Mouse (Mus musculus) G1E (cell line): ENCODE measurements around the gene Bhlhe41. TPM values are rescaled to one million over a fixed set of nuclear protein-coding genes. Genes with fewer than 3 reads are reported as not detected.

Source experiments
- ATAC-seq: 2 replicates; pipeline ENCODE4 v1.8.0; 2016; ENCODE audit warnings: mild to moderate bottlenecking; ENCODE audit not compliant: insufficient number of reproducible peaks, poor library complexity, low FRiP score, severe bottlenecking; ENCODE audit errors: extremely low read depth
- DNase-seq: peaks from one replicate; pipeline ENCODE4 v3.0.0; 2012; ENCODE audit warnings: low spot score
- H3K27me3 ChIP-seq: 2 replicates; pipeline ENCODE4 v1.6.1; 2012; ENCODE audit warnings: mild to moderate bottlenecking, low read length, inconsistent platforms; ENCODE audit not compliant: insufficient read depth
- H3K36me3 ChIP-seq: replicated peaks from 2 replicates; pipeline ENCODE3; 2012; ENCODE audit warnings: mild to moderate bottlenecking, inconsistent platforms
- H3K4me1 ChIP-seq: 2 replicates; pipeline ENCODE4 v1.6.1; 2012; ENCODE audit warnings: low read depth, low read length, inconsistent platforms, mixed read lengths; ENCODE audit not compliant: insufficient read depth
- H3K4me3 ChIP-seq: 2 replicates; pipeline ENCODE4 v1.5.1; 2012; ENCODE audit warnings: low read depth, mild to moderate bottlenecking, inconsistent platforms, low read length, moderate library complexity, mixed read lengths
- H3K9me3 ChIP-seq: replicated peaks from 2 replicates; pipeline ENCODE4 v1.6.1; 2012; ENCODE audit warnings: inconsistent platforms
- CTCF ChIP-seq: IDR thresholded peaks from 2 replicates; pipeline ENCODE4 v1.5.1; 2012; ENCODE audit warnings: low read depth, low read length, inconsistent platforms, mixed read lengths
- GATA1 ChIP-seq: IDR thresholded peaks from 2 replicates; pipeline ENCODE4 v1.6.1; 2012; ENCODE audit warnings: borderline replicate concordance, low read length, inconsistent platforms, mixed read lengths
- GATA2 ChIP-seq: IDR thresholded peaks from 2 replicates; pipeline ENCODE4 v1.6.1; 2012; ENCODE audit warnings: low read depth, low read length, inconsistent platforms, borderline replicate concordance
- POLR2AphosphoS5 ChIP-seq: IDR thresholded peaks from 2 replicates; pipeline ENCODE4 v1.6.1; 2012; ENCODE audit warnings: low read depth, low read length, inconsistent platforms; ENCODE audit not compliant: insufficient replicate concordance
- TAL1 ChIP-seq: conservative IDR thresholded peaks from 2 replicates; pipeline ENCODE4 v1.6.1; 2012; ENCODE audit warnings: low read depth, low read length, inconsistent platforms, mixed read lengths
- polyA plus RNA-seq: library from polyadenylated mRNA; stranded (reverse); fragments of >175 nt; gene quantifications from 2 replicates; pipeline ENCODE4 v1.2.3, GENCODE M21; 2012
- total RNA-seq, 2 experiments: library from RNA; stranded (forward) in 1 of 2; stranded (reverse) in 1 of 2; fragments of 200-1000 nt in 1 of 2; fragments of >200 nt in 1 of 2; fragmentation: Nextera tagmentation in 1 of 2; gene quantifications; 2 replicates each; pipeline ENCODE4 v1.2.3; 2014 to 2017

The Bhlhe41 gene
- total and polyA plus RNA-seq, 3 experiments = 0.11 TPM; not detected in 2

- Histone ChIP-seq H3K27me3 (no peaks in the 10 kb centered on the region; the same call in 1 of the 2 replicates), H3K9me3 (peaks cover 66% of the 10 kb centered on the region), H3K36me3 (no peaks in the 10 kb centered on the region), H3K4me1 (no peaks in the 10 kb centered on the region), H3K4me3 (peak overlapping the region; percentile 20; the same call in 1 of the 2 replicates)
- no peak for TF ChIP-seq CTCF
- no peak for TF ChIP-seq POLR2AphosphoS5
- no peak for TF ChIP-seq GATA2
- TF ChIP-seq TAL1 = no peak
- no peak for ATAC-seq
- DNase-seq = no peak
Observed at GRCm38 (mm10) chr6:145863065-145863971, 2.0 kb downstream of the Bhlhe41 start.

GRCm38 (mm10) chr6:145862739-145863064 is 2.7 kb downstream of the Bhlhe41 start:
- Histone ChIP-seq H3K27me3 (no peaks in the 10 kb centered on the region; the same call in 1 of the 2 replicates), H3K9me3 (peaks cover 64% of the 10 kb centered on the region), H3K36me3 (no peaks in the 10 kb centered on the region), H3K4me1 (no peaks in the 10 kb centered on the region), H3K4me3 (no peak overlapping the region)
- TF ChIP-seq GATA1 (no peak), GATA2 (no peak), POLR2AphosphoS5 (no peak), TAL1 (no peak), CTCF (no peak)
- no peak for ATAC-seq
- DNase-seq = no peak

GRCm38 (mm10) chr6:145862321-145862720 is 3.0 kb downstream of the Bhlhe41 start:
- TF ChIP-seq GATA1 = no peak
- no peak for ATAC-seq
- no peak for DNase-seq
- no peaks in the 10 kb centered on the region; the same call in 1 of the 2 replicates for H3K27me3 ChIP-seq
- no peak overlapping the region for H3K4me3 ChIP-seq
- no peaks in the 10 kb centered on the region for H3K4me1 ChIP-seq
- peaks cover 65% of the 10 kb centered on the region for H3K9me3 ChIP-seq
- no peaks in the 10 kb centered on the region for H3K36me3 ChIP-seq

- H3K4me3 ChIP-seq = no peak overlapping the region
- ATAC-seq (no peak), DNase-seq (no peak)
- TF ChIP-seq CTCF (no peak), TAL1 (no peak), POLR2AphosphoS5 (no peak), GATA1 (no peak), GATA2 (no peak)
- no peaks in the 10 kb centered on the region for H3K36me3 ChIP-seq
- H3K4me1 ChIP-seq = no peaks in the 10 kb centered on the region
- H3K9me3 ChIP-seq = peaks cover 67% of the 10 kb centered on the region
- no peaks in the 10 kb centered on the region; the same call in 1 of the 2 replicates for H3K27me3 ChIP-seq
Observed at GRCm38 (mm10) chr6:145861462-145862227, 3.7 kb downstream of the Bhlhe41 start.

- Histone ChIP-seq H3K27me3 (no peaks in the 10 kb centered on the region), H3K4me3 (no peak overlapping the region), H3K36me3 (no peaks in the 10 kb centered on the region), H3K4me1 (no peaks in the 10 kb centered on the region), H3K9me3 (peaks cover 66% of the 10 kb centered on the region)
- ATAC-seq (no peak), DNase-seq (no peak)
- TF ChIP-seq POLR2AphosphoS5 (no peak), GATA1 (no peak), GATA2 (no peak), CTCF (no peak), TAL1 (no peak)
Observed at GRCm38 (mm10) chr6:145860350-145860749, 5.0 kb downstream of the Bhlhe41 start.

- H3K4me1 ChIP-seq = no peaks in the 10 kb centered on the region
- peaks cover 67% of the 10 kb centered on the region for H3K9me3 ChIP-seq
- H3K27me3 ChIP-seq = no peaks in the 10 kb centered on the region
- no peak overlapping the region for H3K4me3 ChIP-seq
- no peak for ATAC-seq
- no peaks in the 10 kb centered on the region for H3K36me3 ChIP-seq
- no peak for DNase-seq
- TF ChIP-seq GATA1 (no peak), TAL1 (no peak), GATA2 (no peak), CTCF (no peak), POLR2AphosphoS5 (no peak)
Observed at GRCm38 (mm10) chr6:145858414-145858813, 6.9 kb downstream of the Bhlhe41 start.
